Mouse (Mus musculus) heart, adult 8-10 months (tissue): ENCODE measurements around the gene Tax1bp1. TPM values are rescaled to one million over a fixed set of nuclear protein-coding genes. Genes with fewer than 3 reads are reported as not detected.
"Not testable (repeated sequence)": the region's sequence is repeated elsewhere in the genome, so short reads cannot be mapped to it uniquely, and the experiment has no call there.

ENCODE experiments used
- DNase-seq: peaks from one replicate; pipeline ENCODE4 v3.0.0; 2022; ENCODE audit warnings: low spot score
- total RNA-seq, 4 experiments: library from RNA; stranded (reverse); gene quantifications; 2 replicates each; pipeline ENCODE4 v1.2.4; 2022

Tax1bp1 gene
- 100 to 1,000 TPM; 116 to 125 (median 120) TPM for total RNA-seq

- DNase-seq = peak; percentile 94
Observed at GRCm38 (mm10) chr6:52713104-52713896, at the start of gene Tax1bp1. Gene Tax1bp1, plus strand, starts transcription at chr6:52713729.

GRCm38 (mm10) chr6:52667641-52668040 lies 45.9 kb upstream of the Tax1bp1 start:
- DNase-seq = no peak

GRCm38 (mm10) chr6:52669878-52670277 lies 43.7 kb upstream of the Tax1bp1 start:
- not testable (repeated sequence) for DNase-seq

DNA sequence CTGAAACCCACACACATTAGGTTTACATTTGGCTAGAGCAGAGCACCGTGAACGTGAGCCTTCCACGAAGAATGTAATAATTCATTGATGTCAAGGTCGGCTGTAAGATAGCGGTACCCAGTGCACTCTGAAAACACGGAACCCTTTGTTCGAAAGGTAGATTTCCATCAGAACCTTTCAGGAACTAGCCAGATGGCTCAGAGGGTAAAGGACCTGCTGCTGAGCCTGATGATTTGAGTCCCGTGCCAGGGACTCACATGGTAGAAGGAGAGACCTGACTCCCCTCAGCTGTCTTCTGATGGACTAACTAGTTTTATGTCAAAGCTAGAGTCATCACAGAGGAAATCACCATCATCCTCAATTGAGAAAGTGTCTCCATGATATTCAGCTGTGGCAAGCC lies 41.7 kb upstream of the Tax1bp1 start:
- no peak for DNase-seq

DNA sequence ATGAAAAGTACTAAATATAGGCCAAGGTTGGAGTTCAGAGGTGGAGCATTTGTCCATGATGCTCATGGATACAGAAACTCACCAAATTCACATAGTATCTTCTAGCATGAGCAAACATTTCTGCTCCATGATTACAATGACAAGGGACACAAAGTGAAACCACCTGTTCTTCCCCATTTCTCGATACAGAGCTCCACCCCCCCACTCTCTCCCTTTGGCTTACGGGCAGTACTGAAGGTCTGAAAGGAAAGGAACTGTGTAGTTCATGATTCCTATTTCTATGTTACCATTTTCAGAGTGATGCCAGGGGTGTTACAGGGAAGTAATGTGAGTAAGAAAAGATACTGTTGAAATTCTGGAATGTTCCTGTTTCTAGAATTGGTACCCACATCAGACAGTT lies 41.0 kb upstream of the Tax1bp1 start:
- no peak for DNase-seq

DNA sequence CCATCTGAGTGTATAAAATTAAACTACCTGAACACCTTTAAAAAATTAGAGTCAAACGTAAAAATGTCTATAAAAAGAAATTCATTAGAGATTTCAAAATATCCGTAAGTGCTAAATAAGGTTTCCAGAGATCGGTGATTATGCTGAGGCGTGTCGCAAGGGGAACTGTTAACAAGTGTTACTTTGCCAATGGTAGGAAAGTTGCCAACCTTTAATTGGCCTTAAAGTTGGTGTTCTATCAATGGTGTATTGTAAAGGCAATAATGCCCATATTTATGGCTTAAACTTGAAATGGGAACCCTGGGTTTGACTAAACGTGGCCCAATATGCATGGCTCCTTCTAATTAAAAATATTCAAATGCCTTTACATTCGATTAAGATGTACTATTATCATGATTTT lies 39.8 kb upstream of the Tax1bp1 start:
- no peak for DNase-seq

DNA sequence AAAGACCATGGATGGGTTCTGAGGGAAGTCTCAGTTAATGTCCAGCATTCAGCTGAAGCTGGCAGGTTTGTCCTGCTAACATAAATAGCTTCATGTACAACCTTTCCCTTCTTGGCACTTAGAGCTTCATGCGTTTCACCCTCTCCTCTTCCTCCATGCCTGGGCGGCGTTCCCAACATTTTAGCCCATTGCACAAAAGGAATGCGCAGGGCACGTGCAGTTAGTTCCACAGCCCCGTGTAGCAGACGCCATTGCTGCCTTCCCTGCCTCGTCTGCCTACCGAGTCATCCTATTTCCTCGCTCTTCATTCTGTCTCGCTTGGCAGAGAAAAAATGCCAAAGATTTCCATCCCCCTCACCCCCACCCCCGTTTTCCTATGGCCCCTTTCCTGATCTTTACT lies 39.0 kb upstream of the Tax1bp1 start:
- DNase-seq = no peak

DNA sequence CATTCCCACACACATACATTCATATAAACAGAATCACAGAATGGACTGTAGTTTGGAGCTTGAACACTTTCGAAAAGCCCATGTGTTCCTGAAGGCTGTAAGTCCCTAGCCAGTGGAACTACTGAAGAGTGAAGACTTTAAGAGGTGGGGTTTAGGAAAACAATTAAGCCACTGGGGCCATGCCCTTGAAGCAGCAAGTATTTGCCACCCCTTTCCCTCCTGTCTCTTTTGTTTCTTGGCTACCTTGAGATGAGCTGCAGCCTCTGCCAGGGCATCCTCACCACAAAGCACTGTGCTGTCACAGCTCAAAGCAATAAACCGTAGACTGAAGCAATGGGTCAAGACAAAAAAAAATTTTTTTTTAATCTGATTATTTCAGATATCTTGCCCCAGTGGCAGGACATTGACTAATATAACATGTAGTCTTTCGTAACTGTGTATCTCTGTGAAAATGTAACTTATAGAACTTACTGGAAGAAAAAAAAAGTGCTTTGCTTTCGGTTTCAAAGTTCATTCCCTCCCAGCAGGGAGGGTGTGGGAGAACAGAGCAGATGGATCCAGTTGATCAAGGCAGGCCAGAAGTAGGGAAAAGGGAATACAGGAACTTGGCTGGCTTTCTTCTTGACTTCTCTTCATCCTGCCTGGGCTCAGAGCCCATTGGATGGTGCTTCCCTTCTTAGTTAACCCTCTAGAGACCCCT lies 38.2 kb upstream of the Tax1bp1 start:
- peak; percentile 49 for DNase-seq

DNA sequence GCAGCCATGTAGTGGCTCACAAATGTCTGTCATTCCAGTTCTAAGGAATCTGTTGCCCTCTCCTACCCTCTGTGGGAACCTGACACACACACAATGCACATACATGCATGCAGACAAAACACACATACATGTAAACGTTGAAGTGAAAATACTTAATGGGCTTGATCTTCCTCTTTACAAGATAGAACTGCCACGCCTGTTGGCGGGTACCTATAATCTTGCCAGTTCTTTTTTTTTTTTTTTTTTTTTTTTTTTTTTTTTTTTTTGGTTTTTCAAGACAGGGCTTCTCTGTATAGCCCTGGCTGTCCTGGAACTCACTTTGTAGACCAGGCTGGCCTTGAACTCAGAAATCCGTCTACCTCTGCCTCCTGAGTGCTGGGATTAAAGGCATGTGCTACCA lies 36.0 kb upstream of the Tax1bp1 start:
- not testable (repeated sequence) for DNase-seq

DNA sequence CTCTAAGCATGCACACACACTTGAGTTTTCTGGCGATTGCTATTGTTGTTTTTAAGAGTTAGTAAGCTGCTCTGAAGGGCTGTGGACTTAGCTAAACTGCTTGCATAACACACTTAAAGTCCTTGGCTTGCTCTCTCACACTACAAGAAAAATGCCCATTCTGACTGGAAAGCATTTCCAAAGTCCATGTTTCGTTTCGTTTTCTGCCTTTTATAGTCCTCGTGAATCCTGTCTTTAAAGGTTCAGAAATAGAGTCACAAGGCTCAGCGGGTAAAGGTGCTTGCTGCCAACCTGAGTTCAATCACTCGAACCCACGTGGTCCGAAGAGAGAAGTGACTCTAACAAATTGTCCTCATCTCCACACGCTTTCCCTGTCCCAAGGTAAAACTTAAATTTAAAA lies 34.0 kb upstream of the Tax1bp1 start:
- no peak for DNase-seq

DNA sequence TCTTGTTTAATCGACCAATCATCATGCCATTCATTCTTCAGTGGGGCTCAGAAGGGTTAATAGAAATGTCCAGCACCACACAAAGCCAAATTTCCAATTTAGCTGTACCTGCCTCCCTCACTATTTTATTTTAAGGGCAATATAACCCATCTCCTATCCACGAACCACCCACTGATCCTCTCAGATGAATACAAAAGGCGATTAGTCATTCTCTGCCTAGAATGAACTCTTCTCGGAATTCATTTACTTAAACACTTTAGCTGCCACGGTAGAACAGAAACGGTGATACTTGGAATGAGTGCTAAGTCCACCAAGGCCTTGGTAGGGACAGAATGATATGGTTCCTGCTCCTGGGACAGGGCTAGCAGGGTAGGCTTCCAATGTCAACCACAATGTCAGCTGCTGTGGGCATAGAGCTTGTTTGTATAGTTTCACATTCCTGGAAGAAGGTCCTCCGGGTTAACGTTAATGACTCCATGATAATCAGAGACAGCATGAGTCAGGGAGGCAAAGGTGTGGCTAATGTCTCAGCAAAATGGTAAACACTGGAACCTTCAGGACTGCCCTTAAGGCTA lies 33.0 kb upstream of the Tax1bp1 start:
- no peak for DNase-seq

DNA sequence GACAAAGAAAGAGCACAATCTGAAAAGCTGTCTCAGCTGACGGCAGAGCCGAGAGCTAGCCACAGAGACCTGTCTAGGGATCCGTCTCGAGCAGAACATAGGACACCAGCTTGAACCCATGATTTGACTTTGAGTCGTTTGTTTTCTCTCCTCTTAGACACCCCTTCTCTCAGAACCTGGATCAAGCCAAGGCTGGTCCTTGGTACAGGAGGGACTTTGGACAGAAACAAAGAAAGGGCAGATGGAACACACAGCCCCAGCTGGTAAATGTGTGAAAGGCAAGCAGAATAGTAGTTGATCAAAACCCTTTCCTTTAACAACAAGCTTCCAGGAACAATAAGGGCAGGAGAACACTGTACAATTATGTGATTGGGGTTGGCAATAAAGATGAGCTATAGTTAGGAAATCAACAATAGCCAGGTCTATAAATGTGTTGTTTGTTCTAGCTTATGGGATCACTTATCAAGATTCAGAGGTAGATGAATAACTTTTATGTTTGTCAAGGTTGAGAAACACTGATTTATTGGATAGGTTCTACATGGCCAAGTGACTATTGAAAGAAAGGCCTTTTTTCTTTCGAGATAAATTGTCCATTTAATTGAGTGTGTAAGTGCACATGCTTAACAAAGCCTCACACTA lies 31.6 kb upstream of the Tax1bp1 start:
- no peak for DNase-seq

DNA sequence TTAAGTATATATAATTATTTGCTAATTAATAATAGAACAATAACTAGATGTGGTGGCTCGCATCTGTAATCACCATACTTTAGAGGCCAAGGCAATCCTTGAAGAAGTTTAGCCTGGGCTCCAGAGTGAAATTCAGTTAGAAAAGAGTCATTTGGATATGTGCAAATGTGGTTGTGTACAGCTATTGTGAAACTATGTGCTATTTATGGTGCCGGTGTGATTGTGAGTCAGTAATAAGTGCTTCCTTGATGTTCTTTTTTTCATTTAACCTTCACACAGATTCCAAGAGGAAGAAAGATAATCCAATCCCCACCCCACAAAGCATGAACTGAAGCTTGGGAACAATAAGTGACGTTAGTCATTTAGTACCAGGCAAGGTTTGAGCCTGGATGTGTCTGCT lies 30.9 kb upstream of the Tax1bp1 start:
- no peak for DNase-seq

GRCm38 (mm10) chr6:52686901-52687500 lies 26.5 kb upstream of the Tax1bp1 start:
- no peak for DNase-seq

- DNase-seq = no peak
Observed at GRCm38 (mm10) chr6:52690365-52690764, 23.2 kb upstream of the Tax1bp1 start.

DNA sequence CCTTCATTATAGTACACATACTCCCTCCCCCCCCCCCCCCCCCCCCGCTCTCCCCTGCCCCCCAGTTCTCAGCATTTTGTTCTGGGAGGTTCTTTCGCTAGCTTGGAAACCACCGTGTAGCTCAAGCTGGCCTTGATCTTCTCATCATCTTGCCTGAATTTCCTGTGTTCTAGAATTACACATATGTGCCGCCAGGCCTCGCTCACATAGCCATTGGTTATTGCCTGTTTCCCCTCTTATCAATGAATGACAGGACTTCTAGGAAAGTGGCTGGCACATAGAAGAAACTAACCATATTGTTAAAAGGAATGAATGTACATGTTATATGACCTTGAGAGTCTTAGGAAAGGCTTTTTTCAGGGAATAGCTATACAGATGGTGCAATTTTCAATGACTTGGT lies 21.7 kb upstream of the Tax1bp1 start:
- DNase-seq = no peak

DNA sequence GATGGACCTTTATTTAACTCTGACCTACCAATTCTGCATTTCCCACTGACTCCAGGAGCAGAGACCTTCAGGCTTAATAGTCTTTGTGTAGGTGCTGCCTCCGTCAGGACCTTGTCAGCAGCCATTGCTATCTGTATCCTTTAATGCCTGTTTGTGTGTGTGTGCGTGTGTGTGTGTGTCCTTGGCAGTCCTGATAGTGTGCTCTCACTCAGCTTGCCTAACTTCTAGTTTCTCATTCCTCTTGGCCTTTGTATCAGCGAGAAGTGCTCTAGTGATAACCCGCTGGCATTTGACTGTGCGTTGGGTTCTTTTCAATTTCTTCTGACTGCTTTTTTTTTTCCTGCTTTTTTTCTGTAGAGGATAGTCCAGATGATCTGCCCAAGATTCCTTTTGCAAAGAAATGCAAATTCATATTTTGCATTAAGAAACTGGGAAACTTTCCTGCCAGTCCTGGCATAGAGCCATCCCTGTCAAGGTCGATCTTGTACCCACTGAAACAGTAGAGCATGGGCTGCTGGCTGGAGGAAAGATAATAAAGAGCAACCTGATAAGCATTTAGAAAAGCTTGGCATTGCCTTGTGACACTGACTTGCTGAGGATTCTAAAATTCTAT lies 21.0 kb upstream of the Tax1bp1 start:
- peak; percentile 34 for DNase-seq

GRCm38 (mm10) chr6:52697964-52698535 lies 15.5 kb upstream of the Tax1bp1 start:
- peak; percentile 19 for DNase-seq

DNA sequence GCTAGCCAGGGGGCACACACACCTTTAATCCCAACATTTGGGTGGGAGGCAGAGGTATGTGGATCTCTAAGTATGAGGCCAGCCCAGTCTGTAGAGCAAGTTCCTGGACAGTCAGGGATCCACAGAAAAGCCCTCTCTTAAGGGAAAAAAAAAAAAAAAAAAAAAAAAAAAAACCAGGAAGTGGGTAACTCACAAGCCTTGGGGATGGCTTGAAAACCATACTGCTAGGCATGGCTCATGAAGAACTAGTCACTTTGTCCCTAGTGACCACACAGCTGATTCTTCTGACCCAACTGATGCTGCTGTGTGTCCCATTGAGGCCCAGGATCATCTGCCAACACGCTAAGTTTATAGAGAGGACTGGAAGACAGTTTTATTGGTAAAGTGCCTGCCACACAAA lies 14.5 kb upstream of the Tax1bp1 start:
- DNase-seq = no peak

- no peak for DNase-seq
Observed at GRCm38 (mm10) chr6:52699899-52700298, 13.6 kb upstream of the Tax1bp1 start.

DNA sequence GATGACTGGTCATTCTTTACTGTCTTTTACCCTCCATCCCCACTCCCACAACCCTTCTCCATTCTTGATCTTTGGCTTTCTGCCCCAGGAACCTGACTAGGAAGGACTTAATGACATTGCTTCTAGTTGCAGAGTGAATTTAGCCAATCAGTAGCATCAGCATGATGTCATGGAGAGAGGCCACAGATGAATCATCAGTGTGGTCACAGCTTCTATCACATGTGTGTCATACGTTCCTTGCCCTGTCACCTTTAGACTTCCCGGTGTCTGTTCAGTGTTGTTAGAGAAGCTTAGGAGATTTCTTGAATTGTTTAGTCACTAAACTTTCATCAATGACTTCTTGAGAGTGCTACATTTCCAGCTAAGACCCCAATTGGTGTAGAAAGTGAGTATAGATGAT lies 10.3 kb upstream of the Tax1bp1 start:
- no peak for DNase-seq
